ENCODE assay signal across 24 mouse cellular contexts in the genomic region with DNA sequence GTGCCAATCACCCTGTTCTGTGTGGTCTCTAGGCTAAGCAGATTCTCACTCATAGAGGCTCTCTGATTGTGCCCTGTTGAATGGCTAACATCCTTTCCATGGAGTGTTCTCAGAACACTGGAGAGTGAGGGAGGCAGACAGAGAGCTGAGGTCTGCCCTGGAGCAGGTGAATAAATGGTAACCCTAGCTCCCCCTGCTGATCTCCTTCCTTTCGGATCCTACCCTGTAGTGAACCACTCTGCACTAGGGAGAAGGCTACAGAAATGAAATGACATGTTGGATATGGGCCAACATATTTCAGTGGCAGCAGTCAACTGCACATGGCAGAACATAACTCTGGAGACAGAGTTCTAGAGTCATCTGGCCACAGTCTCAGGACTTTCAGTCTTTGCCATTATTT. TPM values are rescaled to one million over a fixed set of nuclear protein-coding genes. Genes with fewer than 3 reads are reported as not detected.
DNase-seq lines count a peak whose midpoint lies in the region; ATAC-seq and TF ChIP-seq lines count a peak whose summit lies in the region.
"Had no signal": no experiment of that assay in that cellular context is flagged by ENCODE, and none has a peak within 500 bp of the region (broad histone marks: within the 10 kb centered on the region; RNA-seq: fewer than 3 reads in every experiment).

No protein-coding gene starts in this region.

- no peaks in the 10 kb centered on the region for H3K9me3 ChIP-seq in forebrain, embryonic 13.5 days (replicated peaks)
- H3K9me3 ChIP-seq in forebrain, embryonic 15.5 days = no peaks in the 10 kb centered on the region
- no peaks in the 10 kb centered on the region for H3K9me3 ChIP-seq in ES-E14 (ENCODE audit: control insufficient read depth, insufficient read depth, low read depth, low read length)
- H3K9me3 ChIP-seq in forebrain, embryonic 14.5 days (replicated peaks; ENCODE audit: control insufficient read depth, low read length) = no peaks in the 10 kb centered on the region
- H3K9me3 ChIP-seq: limb, embryonic 12.5 days had no signal

- intact Hi-C loops in left cerebral cortex, postnatal 4 days (cut with DNase I) = no loop called here
- intact Hi-C loops in left cerebral cortex, postnatal 25 days (cut with DNase I) = no loop called here

- no peaks in the 10 kb centered on the region for H3K4me1 ChIP-seq in forebrain, embryonic 13.5 days
- no peaks in the 10 kb centered on the region for H3K4me1 ChIP-seq in forebrain, embryonic 15.5 days
- H3K4me1 ChIP-seq in ES-E14 (ENCODE audit: control insufficient read depth in 2 of 2, insufficient read depth in 2 of 2, low read length in 2 of 2, poor library complexity in 1 of 2) = no peaks in the 10 kb centered on the region
- H3K4me1 ChIP-seq in forebrain, embryonic 14.5 days (ENCODE audit: control insufficient read depth, insufficient read depth, low read length) = no peaks in the 10 kb centered on the region
- H3K4me1 ChIP-seq: limb, embryonic 12.5 days had no signal

- H3K4me3 ChIP-seq in forebrain, embryonic 13.5 days = no peak overlapping the region
- H3K4me3 ChIP-seq in forebrain, embryonic 15.5 days = no peak overlapping the region
- no peak overlapping the region for H3K4me3 ChIP-seq in ES-E14 (ENCODE audit: insufficient read depth in 1 of 2, low read depth in 1 of 2, low read length in 2 of 2, poor library complexity in 1 of 2, severe bottlenecking in 1 of 2)
- no peak overlapping the region for H3K4me3 ChIP-seq in forebrain, embryonic 14.5 days (ENCODE audit: low read depth, low read length)
- H3K4me3 ChIP-seq: layer of hippocampus, adult 2 months; limb, embryonic 12.5 days had no signal

- in situ Hi-C loops in ES-E14 (cut with MboI; ENCODE audit: low sequenced_read_pairs in 2 of 2, unreplicated experiment in 2 of 2) = no loop called here

- peak; percentile 1 for DNase-seq in left cerebral cortex, postnatal 4 days
- DNase-seq in left cerebral cortex, postnatal 25 days (ENCODE audit: low spot score in 2 of 2) = no peak
- DNase-seq in ES-E14 (ENCODE audit: low read depth, low spot score) = peak; percentile 11
- peak; percentile 1 for DNase-seq in forebrain, embryonic 14.5 days (ENCODE audit: low spot score)
- DNase-seq in gastrocnemius, adult 18-20 months (ENCODE audit: low spot score) = no peak
- DNase-seq: adrenal gland, postnatal 36 days; cerebellum, postnatal 14 days; heart, postnatal 10 days; lung, postnatal 14 days; right cerebral cortex, postnatal 25 days had no signal

- WGBS in forebrain, embryonic 13.5 days = 31% methylated on average over 1 of the region's 1 CpGs
- 41% methylated on average over 1 of the region's 1 CpGs for WGBS in forebrain, embryonic 15.5 days
- 21% methylated on average over 1 of the region's 1 CpGs for WGBS in forebrain, embryonic 14.5 days

- H3K27ac ChIP-seq in forebrain, embryonic 13.5 days = no peak overlapping the region
- H3K27ac ChIP-seq in forebrain, embryonic 15.5 days (replicated peaks) = no peak overlapping the region
- H3K27ac ChIP-seq in ES-E14 (ENCODE audit: insufficient read depth, low read depth, low read length, poor library complexity, severe bottlenecking) = no peak overlapping the region
- H3K27ac ChIP-seq in forebrain, embryonic 14.5 days (ENCODE audit: low read depth, low read length) = no peak overlapping the region
- H3K27ac ChIP-seq: layer of hippocampus, adult 2 months; limb, embryonic 12.5 days; liver, embryonic 14.5 days had no signal

- H3K36me3 ChIP-seq in forebrain, embryonic 13.5 days (ENCODE audit: poor library complexity, severe bottlenecking) = no peaks in the 10 kb centered on the region
- H3K36me3 ChIP-seq in forebrain, embryonic 15.5 days = no peaks in the 10 kb centered on the region
- H3K36me3 ChIP-seq in ES-E14 (ENCODE audit: control insufficient read depth, insufficient read depth, low read length, poor library complexity, severe bottlenecking) = no peaks in the 10 kb centered on the region
- no peaks in the 10 kb centered on the region for H3K36me3 ChIP-seq in forebrain, embryonic 14.5 days (ENCODE audit: control insufficient read depth, insufficient read depth, low read length)
- H3K36me3 ChIP-seq: limb, embryonic 12.5 days had no signal

- H3K4me2 ChIP-seq in forebrain, embryonic 13.5 days = no peak overlapping the region
- H3K4me2 ChIP-seq in forebrain, embryonic 15.5 days (replicated peaks) = no peak overlapping the region
- no peak overlapping the region for H3K4me2 ChIP-seq in forebrain, embryonic 14.5 days (ENCODE audit: low read length)
- H3K4me2 ChIP-seq: limb, embryonic 12.5 days had no signal

- no peak overlapping the region for H3K9ac ChIP-seq in forebrain, embryonic 13.5 days
- H3K9ac ChIP-seq in forebrain, embryonic 15.5 days (replicated peaks) = no peak overlapping the region
- H3K9ac ChIP-seq in ES-E14 (ENCODE audit: insufficient read depth, low read depth, low read length, poor library complexity, severe bottlenecking) = no peak overlapping the region
- no peak overlapping the region for H3K9ac ChIP-seq in forebrain, embryonic 14.5 days (ENCODE audit: low read length)
- H3K9ac ChIP-seq: limb, embryonic 12.5 days; liver, embryonic 14.5 days had no signal

- 0 out of 2 replicates have a peak, but pooled peaks have one; percentile 21 for ATAC-seq in forebrain, embryonic 13.5 days
- no peak for ATAC-seq in forebrain, embryonic 15.5 days (replicated peaks)
- 0 out of 2 replicates have a peak, but pooled peaks have one; percentile 7 for ATAC-seq in forebrain, embryonic 14.5 days
- ATAC-seq: inflammation-experienced regulatory T-cells, adult 6 months had no signal

- H3K27me3 ChIP-seq in forebrain, embryonic 13.5 days = no peaks in the 10 kb centered on the region
- no peaks in the 10 kb centered on the region for H3K27me3 ChIP-seq in forebrain, embryonic 15.5 days
- no peaks in the 10 kb centered on the region for H3K27me3 ChIP-seq in forebrain, embryonic 14.5 days (replicated peaks; ENCODE audit: control insufficient read depth, insufficient read depth, low read length)
- H3K27me3 ChIP-seq: limb, embryonic 12.5 days had no signal

TF ChIP-seq in ES-E14, 5 proteins besides CTCF, POLR2A, EP300 and RAD21:
- TF ChIP-seq ZC3H11A (IDR thresholded peaks at IDR 0.05; ENCODE audit: borderline replicate concordance, low read depth, low read length) (no peak), CHD2 (IDR thresholded peaks at IDR 0.05; ENCODE audit: low read depth, low read length) (no peak), ZNF384 (IDR thresholded peaks at IDR 0.05; ENCODE audit: low read depth, low read length) (no peak), MAFK (IDR thresholded peaks at IDR 0.05; ENCODE audit: insufficient read depth, low read depth, low read length) (no peak), HCFC1 (IDR thresholded peaks at IDR 0.05; ENCODE audit: borderline replicate concordance, insufficient read depth, low read length) (no peak)

RNA-seq across cellular contexts. Expression of gene Olfr798, which starts 6.0 kb away (rescaled TPM):
- polyA plus RNA-seq in forebrain, embryonic 13.5 days (2015; fragmentation: Nextera tagmentation; extraction: Ambion mirVana) = not detected in 2 replicates
- polyA plus RNA-seq in forebrain, embryonic 15.5 days (2015; fragmentation: Nextera tagmentation; extraction: Ambion mirVana) = not detected in 2 replicates
- total RNA-seq in left cerebral cortex, postnatal 4 days (2021) = not detected
- total RNA-seq in left cerebral cortex, postnatal 25 days (2021) = not detected
- not detected in 2 replicates for total RNA-seq in ES-E14 (2012; rRNA removed)
- not detected in 2 replicates for polyA plus RNA-seq in forebrain, embryonic 14.5 days (2014; fragmentation: Nextera tagmentation; extraction: Ambion mirVana)
- total RNA-seq in gastrocnemius, adult 18-20 months (2021) = not detected
- total RNA-seq: adrenal gland, postnatal 36 days; gastrocnemius, postnatal 4 days; heart, postnatal 10 days; layer of hippocampus, adult 2 months; left cerebral cortex, adult 18-20 months; megakaryocyte-erythroid progenitor cell, adult 5-6 weeks had no signal
- polyA plus RNA-seq: C2C12; frontal cortex, adult 2 months; kidney, embryonic 16.5 days; limb, embryonic 12.5 days; liver, embryonic 14.5 days; testis, adult 2 months; urinary bladder, adult 2 months had no signal

RNA-seq across cellular contexts. Expression of gene Olfr796, which starts 9.4 kb away (rescaled TPM):
- not detected in 2 replicates for polyA plus RNA-seq in forebrain, embryonic 13.5 days (2015; fragmentation: Nextera tagmentation; extraction: Ambion mirVana)
- polyA plus RNA-seq in forebrain, embryonic 15.5 days (2015; fragmentation: Nextera tagmentation; extraction: Ambion mirVana) = not detected in 2 replicates
- not detected for total RNA-seq in left cerebral cortex, postnatal 4 days (2021)
- total RNA-seq in left cerebral cortex, postnatal 25 days (2021) = not detected
- not detected in 2 replicates for total RNA-seq in ES-E14 (2012; rRNA removed)
- not detected in 2 replicates for polyA plus RNA-seq in forebrain, embryonic 14.5 days (2014; fragmentation: Nextera tagmentation; extraction: Ambion mirVana)
- total RNA-seq in gastrocnemius, adult 18-20 months (2021) = not detected
- total RNA-seq: adrenal gland, postnatal 36 days; gastrocnemius, postnatal 4 days; heart, postnatal 10 days; layer of hippocampus, adult 2 months; left cerebral cortex, adult 18-20 months; megakaryocyte-erythroid progenitor cell, adult 5-6 weeks had no signal
- polyA plus RNA-seq: C2C12; frontal cortex, adult 2 months; inflammation-experienced regulatory T-cells, adult 6 months; kidney, embryonic 16.5 days; limb, embryonic 12.5 days; liver, embryonic 14.5 days; testis, adult 2 months; urinary bladder, adult 2 months had no signal

RNA-seq across cellular contexts. Expression of gene Olfr799, which starts 15.6 kb away (rescaled TPM):
- not detected in 2 replicates for polyA plus RNA-seq in forebrain, embryonic 13.5 days (2015; fragmentation: Nextera tagmentation; extraction: Ambion mirVana)
- not detected in 2 replicates for polyA plus RNA-seq in forebrain, embryonic 15.5 days (2015; fragmentation: Nextera tagmentation; extraction: Ambion mirVana)
- total RNA-seq in left cerebral cortex, postnatal 4 days (2021) = not detected
- not detected for total RNA-seq in left cerebral cortex, postnatal 25 days (2021)
- total RNA-seq in ES-E14 (2012; rRNA removed) = not detected in 2 replicates
- not detected in 2 replicates for polyA plus RNA-seq in forebrain, embryonic 14.5 days (2014; fragmentation: Nextera tagmentation; extraction: Ambion mirVana)
- not detected for total RNA-seq in gastrocnemius, adult 18-20 months (2021)
- total RNA-seq: adrenal gland, postnatal 36 days; gastrocnemius, postnatal 4 days; heart, postnatal 10 days; layer of hippocampus, adult 2 months; left cerebral cortex, adult 18-20 months; megakaryocyte-erythroid progenitor cell, adult 5-6 weeks had no signal
- polyA plus RNA-seq: C2C12; frontal cortex, adult 2 months; inflammation-experienced regulatory T-cells, adult 6 months; kidney, embryonic 16.5 days; limb, embryonic 12.5 days; liver, embryonic 14.5 days; testis, adult 2 months; urinary bladder, adult 2 months had no signal

RNA-seq across cellular contexts. Expression of gene Olfr800, which starts 35.8 kb away (rescaled TPM):
- polyA plus RNA-seq in forebrain, embryonic 13.5 days (2015; fragmentation: Nextera tagmentation; extraction: Ambion mirVana) = not detected in 2 replicates
- not detected in 2 replicates for polyA plus RNA-seq in forebrain, embryonic 15.5 days (2015; fragmentation: Nextera tagmentation; extraction: Ambion mirVana)
- not detected for total RNA-seq in left cerebral cortex, postnatal 4 days (2021)
- total RNA-seq in left cerebral cortex, postnatal 25 days (2021) = not detected
- not detected in 2 replicates for total RNA-seq in ES-E14 (2012; rRNA removed)
- not detected in 2 replicates for polyA plus RNA-seq in forebrain, embryonic 14.5 days (2014; fragmentation: Nextera tagmentation; extraction: Ambion mirVana)
- not detected for total RNA-seq in gastrocnemius, adult 18-20 months (2021)
- total RNA-seq: adrenal gland, postnatal 36 days; gastrocnemius, postnatal 4 days; heart, postnatal 10 days; layer of hippocampus, adult 2 months; left cerebral cortex, adult 18-20 months; megakaryocyte-erythroid progenitor cell, adult 5-6 weeks had no signal
- polyA plus RNA-seq: C2C12; frontal cortex, adult 2 months; inflammation-experienced regulatory T-cells, adult 6 months; kidney, embryonic 16.5 days; limb, embryonic 12.5 days; liver, embryonic 14.5 days; testis, adult 2 months; urinary bladder, adult 2 months had no signal

RNA-seq across cellular contexts. Expression of gene Olfr801, which starts 51.9 kb away (rescaled TPM):
- polyA plus RNA-seq in forebrain, embryonic 13.5 days (2015; fragmentation: Nextera tagmentation; extraction: Ambion mirVana) = not detected in 2 replicates
- not detected in 2 replicates for polyA plus RNA-seq in forebrain, embryonic 15.5 days (2015; fragmentation: Nextera tagmentation; extraction: Ambion mirVana)
- not detected for total RNA-seq in left cerebral cortex, postnatal 4 days (2021)
- not detected for total RNA-seq in left cerebral cortex, postnatal 25 days (2021)
- total RNA-seq in ES-E14 (2012; rRNA removed) = not detected in 2 replicates
- polyA plus RNA-seq in forebrain, embryonic 14.5 days (2014; fragmentation: Nextera tagmentation; extraction: Ambion mirVana) = not detected in 2 replicates
- total RNA-seq in gastrocnemius, adult 18-20 months (2021) = not detected
- total RNA-seq: adrenal gland, postnatal 36 days; gastrocnemius, postnatal 4 days; heart, postnatal 10 days; layer of hippocampus, adult 2 months; left cerebral cortex, adult 18-20 months; megakaryocyte-erythroid progenitor cell, adult 5-6 weeks had no signal
- polyA plus RNA-seq: C2C12; frontal cortex, adult 2 months; kidney, embryonic 16.5 days; limb, embryonic 12.5 days; liver, embryonic 14.5 days; testis, adult 2 months; urinary bladder, adult 2 months had no signal

Comparison
In these comparisons a context has a peak if more than half of its experiments do, and no peak if none do; other contexts are left out.
1. DNase-seq: peak in left cerebral cortex, postnatal 4 days (single experiment), ES-E14 (single experiment) and forebrain, embryonic 14.5 days (single experiment); none in left cerebral cortex, postnatal 25 days (0 of 2) and gastrocnemius, adult 18-20 months (single experiment).